Mouse (Mus musculus) thymus, postnatal 0 days (tissue): ENCODE measurements around the gene Itgb5. TPM values are rescaled to one million over a fixed set of nuclear protein-coding genes. Genes with fewer than 3 reads are reported as not detected.
A peak's percentile ranks its signal among the peaks of the same experiment; 100 is the strongest.

Experiments
- DNase-seq: peaks from one replicate; pipeline ENCODE4 v3.0.0-alpha.2; 2015; ENCODE audit warnings: low spot score
- polyA plus RNA-seq: library from polyadenylated mRNA; unstranded; fragments of >200 nt; fragmentation: Nextera tagmentation; extraction: Ambion mirVana; gene quantifications from 2 replicates; pipeline ENCODE4 v1.2.1, GENCODE M21; 2015

Itgb5 gene
- polyA plus RNA-seq, 1 experiment from 2014 or later = 5.1 TPM

GRCm38 (mm10) chr16:33832057-33832456, 2.6 kb downstream of the Itgb5 start:
- DNase-seq = no peak

- DNase-seq = peak; percentile 71
Observed at GRCm38 (mm10) chr16:33832728-33833428, 3.4 kb downstream of the Itgb5 start.

GRCm38 (mm10) chr16:33833429-33833753, 3.9 kb downstream of the Itgb5 start:
- DNase-seq = no peak

- no peak for DNase-seq
Observed at GRCm38 (mm10) chr16:33833781-33834482, 4.5 kb downstream of the Itgb5 start.

GRCm38 (mm10) chr16:33836676-33837075, 7.2 kb downstream of the Itgb5 start:
- DNase-seq = no peak

GRCm38 (mm10) chr16:33837191-33837590, 7.7 kb downstream of the Itgb5 start:
- no peak for DNase-seq

GRCm38 (mm10) chr16:33840616-33841015, 11.2 kb downstream of the Itgb5 start:
- DNase-seq = no peak

- no peak for DNase-seq
Observed at GRCm38 (mm10) chr16:33842081-33842880, 12.8 kb downstream of the Itgb5 start.

- DNase-seq = no peak
Observed at GRCm38 (mm10) chr16:33844150-33844611, 14.7 kb downstream of the Itgb5 start.

GRCm38 (mm10) chr16:33844866-33845265, 15.4 kb downstream of the Itgb5 start:
- no peak for DNase-seq

- no peak for DNase-seq
Observed at GRCm38 (mm10) chr16:33853271-33853670, 23.8 kb downstream of the Itgb5 start.

GRCm38 (mm10) chr16:33858766-33859165, 29.3 kb downstream of the Itgb5 start:
- DNase-seq = no peak

GRCm38 (mm10) chr16:33859380-33859779, 29.9 kb downstream of the Itgb5 start:
- no peak for DNase-seq

- no peak for DNase-seq
Observed at GRCm38 (mm10) chr16:33859988-33860700, 30.7 kb downstream of the Itgb5 start.

- no peak for DNase-seq
Observed at GRCm38 (mm10) chr16:33862406-33862805, 32.9 kb downstream of the Itgb5 start.

GRCm38 (mm10) chr16:33863208-33863751, 33.8 kb downstream of the Itgb5 start:
- no peak for DNase-seq

- DNase-seq = no peak
Observed at GRCm38 (mm10) chr16:33870224-33870785, 40.8 kb downstream of the Itgb5 start.

GRCm38 (mm10) chr16:33870988-33871758, 41.7 kb downstream of the Itgb5 start:
- DNase-seq = no peak

GRCm38 (mm10) chr16:33871865-33872443, 42.5 kb downstream of the Itgb5 start:
- no peak for DNase-seq

- DNase-seq = no peak
Observed at GRCm38 (mm10) chr16:33873282-33873681, 43.8 kb downstream of the Itgb5 start.
